Mouse (Mus musculus) olfactory bulb, adult 2 months (tissue): ENCODE results near the gene Jam2. TPM values are rescaled to one million over a fixed set of nuclear protein-coding genes. Genes with fewer than 3 reads are reported as not detected.

Source experiments
- H3K27ac ChIP-seq: fragments of 200-500 bp; 2 replicates; pipeline ENCODE4 v1.5.1; 2012; ENCODE audit warnings: low read depth, low read length; ENCODE audit not compliant: insufficient read depth
- H3K4me1 ChIP-seq: fragments of 200-500 bp; 2 replicates; pipeline ENCODE4 v1.6.1; 2012; ENCODE audit warnings: low read length; ENCODE audit not compliant: control insufficient read depth, insufficient read depth
- H3K4me3 ChIP-seq: fragments of 200-500 bp; 2 replicates; pipeline ENCODE4 v1.5.1; 2012; ENCODE audit warnings: mild to moderate bottlenecking, low read depth, low read length, moderate library complexity; ENCODE audit not compliant: insufficient read depth
- CTCF ChIP-seq: fragments of 200-500 bp; IDR thresholded peaks from 2 replicates; pipeline ENCODE4 v1.5.1; 2012; ENCODE audit warnings: low read depth, mild to moderate bottlenecking, low read length, moderate library complexity; ENCODE audit not compliant: insufficient read depth
- POLR2A ChIP-seq: fragments of 200-500 bp; IDR thresholded peaks from 2 replicates; pipeline ENCODE4 v1.6.1; 2012; ENCODE audit warnings: mild to moderate bottlenecking, low read depth, low read length, moderate library complexity; ENCODE audit not compliant: insufficient read depth
- WGBS: fragments of 180-500 bp; shearing (Covaris S2); methylation state at CpG from one replicate; pipeline ENCODE4 v1.1.7; 2018; 5-methylcytosine and 5-hydroxymethylcytosine counted together
- polyA plus RNA-seq: library from polyadenylated mRNA; stranded (reverse); fragments of >200 nt; gene quantifications from 2 replicates; pipeline ENCODE4 v1.2.4, GENCODE M21; 2012; ENCODE audit warnings: low replicate concordance; ENCODE audit not compliant: missing spikeins, insufficient read depth, insufficient read length

Gene Jam2
- polyA plus RNA-seq, 1 experiment = not detected

- 63% methylated on average over 19 of the region's 19 CpGs for WGBS
- H3K4me1 ChIP-seq = peaks cover 6% of the 10 kb centered on the region
- no peak overlapping the region for H3K4me3 ChIP-seq
- peak overlapping the region; percentile 70 for H3K27ac ChIP-seq
- no peak for TF ChIP-seq POLR2A
- no peak for TF ChIP-seq CTCF
These were observed 4.1 kb upstream of the Jam2 start for GRCm38 (mm10) chr16:84769619-84770464.

DNA sequence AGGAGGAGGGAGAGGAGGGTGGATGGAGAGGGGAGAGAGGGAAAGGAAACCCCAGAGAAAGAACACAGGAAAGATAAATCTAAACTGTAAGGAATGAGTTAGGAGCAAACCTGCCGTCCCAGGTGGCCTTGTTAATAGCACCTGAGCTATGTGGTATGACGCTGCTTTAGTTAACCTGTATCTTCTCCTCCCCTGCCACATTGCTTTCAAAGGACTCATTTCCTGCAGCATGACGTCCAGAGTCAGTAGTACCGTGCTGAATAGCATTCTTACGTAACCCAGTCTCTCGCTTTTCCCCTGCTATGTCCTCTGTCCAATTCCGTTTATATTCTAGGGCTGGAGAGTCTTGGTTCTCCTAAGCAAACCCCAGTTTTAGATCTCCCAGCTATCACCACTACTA lies 3.0 kb upstream of the Jam2 start:
- TF ChIP-seq CTCF (no peak), POLR2A (no peak)
- no peak overlapping the region for H3K4me3 ChIP-seq
- no peak overlapping the region for H3K27ac ChIP-seq
- peaks cover 8% of the 10 kb centered on the region for H3K4me1 ChIP-seq
- WGBS = 95% methylated on average over 7 of the region's 7 CpGs

DNA sequence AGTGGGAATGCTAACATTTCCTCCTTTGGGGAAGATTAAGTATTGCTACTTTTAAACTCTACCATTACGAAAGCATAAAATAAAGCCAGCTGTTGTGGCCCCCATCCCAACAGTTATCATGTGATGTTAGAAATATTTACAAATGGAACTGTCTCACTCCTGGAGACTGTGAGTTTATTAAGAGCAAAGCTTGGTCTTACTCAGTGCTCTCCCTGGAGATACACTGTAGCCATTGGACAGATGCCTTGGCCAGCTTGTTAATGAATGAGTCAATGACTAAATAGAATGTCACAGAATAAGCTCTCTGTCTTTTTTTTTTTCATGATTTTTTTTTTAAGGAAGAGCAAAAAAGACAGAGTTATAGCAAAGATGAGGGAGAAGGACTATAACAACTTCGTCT lies 2.5 kb upstream of the Jam2 start:
- H3K27ac ChIP-seq = no peak overlapping the region
- H3K4me1 ChIP-seq = peaks cover 8% of the 10 kb centered on the region
- WGBS = 88% methylated on average over 2 of the region's 2 CpGs
- H3K4me3 ChIP-seq = no peak overlapping the region
- no peak for TF ChIP-seq POLR2A
- no peak for TF ChIP-seq CTCF

GRCm38 (mm10) chr16:84772496-84773267 lies 1.2 kb upstream of the Jam2 start:
- WGBS = 46% methylated on average over 8 of the region's 8 CpGs
- H3K4me1 ChIP-seq = peaks cover 8% of the 10 kb centered on the region
- TF ChIP-seq CTCF (no peak), POLR2A (no peak)
- no peak overlapping the region for H3K4me3 ChIP-seq
- H3K27ac ChIP-seq = no peak overlapping the region

DNA sequence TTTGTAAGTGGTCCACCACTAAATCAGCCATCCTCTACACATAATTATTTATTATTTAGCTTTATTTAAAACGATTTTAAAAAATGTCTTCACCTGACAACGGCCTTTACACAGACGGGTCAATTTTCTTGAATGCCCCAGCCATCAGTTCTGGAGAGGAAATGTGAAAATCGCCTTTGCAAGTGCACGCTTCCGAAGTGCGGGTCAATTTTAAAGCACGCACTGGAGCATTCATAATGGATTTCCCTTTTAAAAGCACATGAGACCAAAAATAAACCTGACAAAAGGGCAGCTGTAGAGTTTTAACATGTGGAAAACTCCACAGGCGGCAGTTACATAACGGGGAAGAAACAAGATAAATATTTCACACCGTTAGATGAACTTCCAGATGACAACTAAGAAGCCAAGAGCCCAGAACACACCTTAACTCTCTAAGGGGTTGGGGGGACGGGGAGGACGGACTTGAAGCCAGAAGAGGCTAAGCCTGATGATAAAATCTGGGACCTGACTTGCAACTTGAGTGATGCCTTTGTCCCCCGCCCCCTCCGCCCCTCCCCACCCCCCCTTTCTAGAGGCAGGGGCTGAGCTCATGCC lies 558 bp upstream of the Jam2 start:
- TF ChIP-seq CTCF = no peak
- peak overlapping the region; percentile 67 for H3K4me3 ChIP-seq
- H3K27ac ChIP-seq = 0 out of 2 replicates have a peak overlapping the region, but pooled peaks have one; percentile 29
- peaks cover 8% of the 10 kb centered on the region for H3K4me1 ChIP-seq
- 2% methylated on average over 15 of the region's 15 CpGs for WGBS

DNA sequence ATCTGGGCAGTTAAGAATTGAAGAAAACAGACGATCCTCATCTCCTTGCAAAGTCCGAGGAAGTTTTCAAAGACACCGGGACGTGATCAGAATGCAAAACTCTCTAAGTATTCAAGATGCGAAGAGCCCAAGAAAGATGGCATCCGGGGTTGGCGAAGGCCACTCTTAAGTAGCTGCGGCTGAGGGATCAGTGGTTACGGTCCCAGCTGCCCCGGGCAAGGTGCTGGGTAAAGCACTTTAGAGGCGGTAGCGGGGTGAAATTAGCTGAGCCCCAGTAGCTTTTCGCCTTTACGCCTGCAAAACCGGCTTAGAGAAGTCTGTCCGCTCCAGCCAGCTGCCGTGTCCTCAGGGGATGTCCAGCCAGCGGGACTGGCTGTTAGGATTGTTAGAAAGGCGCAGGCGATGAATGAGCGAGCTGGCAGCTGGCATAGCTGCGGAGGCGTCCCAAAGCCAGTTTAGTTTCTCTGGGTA lies 873 bp downstream of the Jam2 start:
- H3K27ac ChIP-seq = peak overlapping the region; percentile 73
- WGBS = under 1% methylated on average over 23 of the region's 23 CpGs
- no peak for TF ChIP-seq POLR2A
- H3K4me1 ChIP-seq = peaks cover 4% of the 10 kb centered on the region
- peak overlapping the region; percentile 67 for H3K4me3 ChIP-seq

GRCm38 (mm10) chr16:84775356-84775755 lies 1.4 kb downstream of the Jam2 start:
- Histone ChIP-seq H3K27ac (no peak overlapping the region), H3K4me1 (peaks cover 4% of the 10 kb centered on the region)
- WGBS = 19% methylated on average over 11 of the region's 11 CpGs

DNA sequence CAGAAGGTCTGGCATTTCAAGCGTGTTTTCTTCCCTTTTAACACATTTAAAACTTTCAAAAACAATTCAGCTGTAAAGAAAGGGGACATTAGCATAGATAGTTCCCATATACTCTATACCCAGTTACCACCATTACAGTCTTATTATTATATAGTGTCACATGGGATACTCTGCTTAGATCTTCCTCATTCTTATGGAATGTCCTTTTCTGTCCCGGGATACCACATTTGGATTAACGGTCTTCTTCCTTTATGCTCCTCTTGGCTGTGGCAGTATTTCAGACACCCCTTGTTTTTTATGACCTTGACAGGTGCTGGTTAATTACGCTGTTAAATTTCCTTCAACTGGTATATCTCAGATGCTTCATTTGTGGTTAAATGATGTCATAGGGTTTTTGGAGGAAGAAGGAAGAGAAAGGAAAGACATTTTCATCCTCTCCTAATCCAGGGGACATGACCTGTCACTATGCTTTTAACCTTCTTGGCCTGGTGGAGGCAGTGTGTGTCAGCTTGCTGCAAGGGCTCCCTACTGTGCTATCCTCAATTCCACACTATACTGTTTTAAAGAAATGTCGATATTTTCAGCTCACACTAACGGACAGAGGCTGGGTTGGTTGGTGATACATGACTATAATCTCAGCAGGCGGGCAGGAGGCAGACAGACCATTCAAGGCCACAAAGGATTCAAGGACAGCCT lies 2.3 kb downstream of the Jam2 start:
- WGBS = 55% methylated on average over 7 of the region's 7 CpGs
- Histone ChIP-seq H3K27ac (no peak overlapping the region), H3K4me3 (no peak overlapping the region), H3K4me1 (peaks cover 4% of the 10 kb centered on the region)
- TF ChIP-seq CTCF (no peak), POLR2A (no peak)

More at GRCm38 (mm10) chr16:84775356-84775755, 1.4 kb downstream of the Jam2 start:
- H3K4me3 ChIP-seq = peak overlapping the region; percentile 39
- TF ChIP-seq POLR2A (no peak), CTCF (no peak)
